Mouse (Mus musculus) layer of hippocampus, adult 11-12 months (tissue): ENCODE data around the gene Apobec3.
"Not testable (repeated sequence)": the region's sequence is repeated elsewhere in the genome, so short reads cannot be mapped to it uniquely, and the experiment has no call there.

ENCODE experiments used
- DNase-seq: peaks from one replicate; pipeline ENCODE4 v3.0.0; 2022; ENCODE audit warnings: low spot score

Apobec3 gene

DNA sequence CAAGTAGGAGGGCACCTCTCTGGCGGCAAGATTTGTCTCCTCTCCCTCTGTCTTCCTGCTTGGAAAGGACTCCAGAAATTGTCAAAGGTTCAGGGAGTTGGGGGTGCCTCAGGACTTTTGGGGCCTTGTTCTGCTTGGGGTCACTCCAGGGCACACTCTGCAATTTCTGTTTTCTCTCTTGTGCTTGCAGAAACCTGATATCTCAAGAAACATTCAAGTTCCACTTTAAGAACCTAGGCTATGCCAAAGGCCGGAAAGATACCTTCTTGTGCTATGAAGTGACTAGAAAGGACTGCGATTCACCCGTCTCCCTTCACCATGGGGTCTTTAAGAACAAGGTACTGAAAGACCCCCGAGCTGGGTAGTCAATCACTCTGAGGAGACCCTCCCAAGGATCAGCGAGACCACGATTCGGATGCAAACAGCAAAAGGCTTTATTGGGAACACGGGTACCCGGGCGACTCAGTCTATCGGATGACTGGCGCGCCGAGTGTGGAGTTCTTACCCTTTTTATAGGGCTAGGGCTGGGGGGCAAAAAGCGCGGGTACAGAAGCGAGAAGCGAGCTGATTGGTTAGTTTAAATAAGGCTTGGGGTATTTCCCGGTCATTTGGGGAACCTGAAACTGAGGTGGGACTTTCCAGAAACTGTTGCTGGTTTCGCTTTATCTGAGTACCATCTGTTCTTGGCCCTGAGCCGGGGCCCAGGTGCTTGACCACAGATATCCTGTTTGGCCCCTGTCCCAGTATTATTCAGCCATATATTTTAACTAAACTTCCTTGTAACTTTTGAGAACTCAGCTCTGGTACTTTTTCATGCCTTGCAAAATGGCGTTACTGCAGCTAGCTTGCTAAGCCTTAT lies 4.0 kb downstream of the Apobec3 start:
- not testable (repeated sequence) for DNase-seq

DNA sequence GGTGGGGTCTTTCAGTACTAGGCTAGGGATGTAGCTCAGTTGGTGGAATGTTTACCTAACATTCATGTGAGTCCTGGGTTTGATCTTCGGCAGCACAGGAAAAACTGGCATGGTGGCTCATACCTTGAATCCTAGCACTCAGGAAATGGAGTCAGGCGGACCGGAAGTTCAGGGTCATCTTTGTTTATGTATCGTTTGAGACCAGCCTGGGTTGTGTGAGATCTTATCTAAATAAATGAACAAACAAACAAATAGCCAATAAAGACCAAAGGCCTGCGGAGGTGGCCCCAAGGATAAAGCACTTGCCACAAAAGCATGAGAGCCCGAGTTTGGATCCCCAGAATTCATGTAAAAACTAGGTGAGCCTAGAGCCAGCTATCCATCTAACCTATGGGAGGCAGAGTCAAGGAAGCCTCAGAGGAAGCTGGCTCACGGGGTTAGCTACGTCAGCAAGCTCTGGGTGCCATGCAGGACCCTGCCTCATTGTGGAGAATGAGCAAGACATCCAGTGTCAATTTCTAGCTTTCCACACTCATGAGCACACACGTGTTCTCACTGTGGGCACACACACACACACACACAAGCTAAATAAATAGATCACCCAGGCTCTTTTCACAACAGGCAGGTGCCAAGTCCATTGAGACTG lies 4.7 kb downstream of the Apobec3 start:
- no peak for DNase-seq

DNA sequence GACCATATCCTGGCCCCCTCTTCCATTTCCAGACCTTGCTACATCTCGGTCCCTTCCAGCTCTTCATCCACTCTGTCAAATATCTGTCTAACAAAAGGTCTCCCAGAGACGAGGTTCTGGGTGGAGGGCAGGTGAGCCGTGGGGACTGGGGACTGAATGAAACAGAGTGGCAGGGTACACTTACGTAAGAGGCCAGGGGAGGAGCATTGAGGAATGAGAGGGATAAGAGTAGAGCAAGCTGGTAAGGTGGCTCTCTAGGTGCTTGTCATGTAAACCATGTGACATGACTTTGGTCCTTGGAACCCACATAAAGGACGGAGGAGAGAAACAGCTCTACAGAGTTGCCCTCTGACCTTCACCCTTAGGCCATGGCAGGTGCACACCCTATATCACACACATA lies 7.5 kb downstream of the Apobec3 start:
- DNase-seq = no peak

DNA sequence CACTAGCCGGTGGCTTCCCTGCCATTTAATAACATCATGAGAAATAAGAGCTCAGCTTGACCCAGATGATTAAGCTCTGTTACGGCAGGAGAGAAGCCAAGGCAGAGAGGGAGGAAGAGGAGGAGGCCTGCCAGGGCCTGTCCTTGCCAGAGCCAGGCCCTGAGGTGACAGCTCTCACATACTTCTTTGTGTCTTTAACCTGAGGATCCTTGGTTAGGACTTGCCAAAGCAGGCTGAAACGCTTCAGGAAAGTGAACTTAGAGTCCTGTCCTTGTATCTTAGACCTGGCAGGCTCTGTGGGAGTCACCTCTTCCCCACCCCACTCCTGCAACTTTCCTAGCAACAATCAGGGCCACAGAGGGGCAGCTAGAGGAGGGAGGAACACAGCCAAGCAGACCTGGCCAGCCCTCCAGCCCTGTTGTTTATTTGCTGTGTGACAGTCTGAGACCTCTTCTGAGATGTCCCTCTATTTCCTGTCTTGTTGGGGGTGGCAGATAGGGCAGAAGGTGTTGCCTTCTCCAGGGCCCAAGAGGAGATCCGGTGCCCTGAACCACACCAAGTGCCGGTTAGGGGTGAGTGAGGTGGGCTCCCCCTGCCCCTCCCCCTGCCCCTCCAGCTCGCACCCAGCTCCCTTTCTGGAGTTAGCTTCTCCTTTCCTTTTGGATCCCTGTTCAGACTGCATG lies 8.5 kb downstream of the Apobec3 start:
- DNase-seq = no peak

DNA sequence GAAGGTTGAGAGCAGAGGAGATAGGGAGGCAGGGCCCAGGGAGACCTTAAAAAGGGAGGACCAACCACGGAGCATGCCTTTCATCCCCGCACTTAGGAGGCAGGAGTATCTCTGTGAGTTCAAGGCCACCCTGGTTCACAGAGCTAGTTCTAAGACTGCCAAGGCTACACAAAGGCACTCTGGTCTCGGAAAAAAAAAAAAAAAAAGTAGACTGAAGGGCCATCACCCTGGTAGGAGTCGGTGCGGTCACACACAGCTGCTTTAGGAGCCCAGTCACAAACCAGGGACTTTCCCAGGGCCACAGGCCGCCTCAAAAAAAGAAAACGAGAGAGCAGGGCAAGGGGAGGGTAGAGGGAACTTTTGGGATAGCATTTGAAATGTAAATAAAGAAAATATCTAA lies 9.3 kb downstream of the Apobec3 start:
- DNase-seq = no peak

DNA sequence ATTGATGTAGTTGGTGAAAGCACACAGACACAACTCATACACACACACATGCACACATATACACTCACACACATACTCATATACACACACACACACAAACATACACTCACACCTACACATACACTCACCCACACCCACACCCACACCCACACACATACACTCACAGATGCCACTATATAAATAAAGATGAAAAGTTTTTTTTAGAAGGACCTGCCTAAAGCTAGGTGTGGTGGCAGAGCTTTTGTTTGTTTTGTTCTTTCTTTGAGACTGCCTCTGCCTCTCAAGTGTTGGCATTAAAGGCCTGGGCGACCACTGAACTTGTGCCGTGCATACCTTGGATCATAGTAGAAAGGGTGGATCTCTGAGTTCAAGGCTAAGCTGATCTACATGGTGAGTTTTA lies 9.9 kb downstream of the Apobec3 start:
- no peak for DNase-seq

DNA sequence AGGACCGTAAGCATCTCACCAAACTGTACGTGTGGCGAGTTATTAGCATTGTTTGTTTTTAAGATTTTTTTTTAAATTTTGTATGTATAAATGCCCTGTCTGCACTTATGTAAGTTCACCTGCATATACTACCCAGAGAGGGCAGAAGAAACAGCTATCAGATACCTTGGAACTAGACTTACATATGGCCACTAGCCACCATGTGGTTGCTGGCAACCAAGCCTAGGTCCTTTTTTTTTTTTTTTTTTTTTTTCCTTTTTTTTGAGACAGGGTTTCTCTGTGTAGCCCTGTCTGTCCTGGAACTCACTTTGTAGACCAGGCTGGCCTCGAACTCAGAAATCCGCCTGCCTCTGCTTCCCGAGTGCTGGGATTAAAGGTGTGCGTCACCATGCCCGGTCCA lies 11.6 kb downstream of the Apobec3 start:
- DNase-seq = not testable (repeated sequence)

DNA sequence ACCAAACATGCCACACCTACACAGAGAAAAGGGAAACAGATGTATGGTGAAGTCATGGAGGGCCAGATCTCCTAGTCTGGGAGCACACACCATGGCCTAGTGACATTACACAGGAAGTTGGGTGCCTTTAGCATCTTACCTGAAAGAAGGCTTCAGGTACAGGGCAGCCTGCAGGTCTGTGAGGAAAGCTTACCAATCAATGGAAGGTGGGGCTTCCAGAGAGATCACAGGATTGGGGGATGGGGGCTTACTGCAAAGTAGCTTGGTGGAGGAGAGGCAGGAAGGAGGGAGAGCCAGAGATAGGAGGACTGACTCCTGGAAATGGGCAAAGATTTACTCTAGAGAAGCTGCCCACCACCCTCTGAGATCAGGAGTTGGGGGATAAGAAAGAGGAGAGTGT lies 12.5 kb downstream of the Apobec3 start:
- DNase-seq = no peak

DNA sequence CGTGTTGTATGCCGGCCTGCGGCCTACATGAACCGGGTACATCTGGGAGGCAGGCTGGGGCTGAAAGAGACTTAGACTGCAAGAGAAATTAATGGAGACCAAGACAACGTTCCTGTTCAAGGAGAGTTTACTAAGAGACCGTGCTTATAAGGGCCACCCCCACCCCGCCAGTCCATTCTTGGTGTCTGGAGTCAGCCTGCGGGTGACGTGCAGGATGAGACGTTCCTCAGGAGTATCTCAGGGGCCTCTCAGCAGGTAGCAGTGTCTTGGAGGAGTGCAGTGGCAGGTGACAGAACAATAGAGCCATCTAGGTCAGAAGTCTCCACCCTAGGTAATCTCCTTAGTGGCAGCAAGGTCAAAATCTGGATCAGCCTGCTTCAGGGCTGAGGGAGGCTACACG lies 13.2 kb downstream of the Apobec3 start:
- DNase-seq = not testable (repeated sequence)

DNA sequence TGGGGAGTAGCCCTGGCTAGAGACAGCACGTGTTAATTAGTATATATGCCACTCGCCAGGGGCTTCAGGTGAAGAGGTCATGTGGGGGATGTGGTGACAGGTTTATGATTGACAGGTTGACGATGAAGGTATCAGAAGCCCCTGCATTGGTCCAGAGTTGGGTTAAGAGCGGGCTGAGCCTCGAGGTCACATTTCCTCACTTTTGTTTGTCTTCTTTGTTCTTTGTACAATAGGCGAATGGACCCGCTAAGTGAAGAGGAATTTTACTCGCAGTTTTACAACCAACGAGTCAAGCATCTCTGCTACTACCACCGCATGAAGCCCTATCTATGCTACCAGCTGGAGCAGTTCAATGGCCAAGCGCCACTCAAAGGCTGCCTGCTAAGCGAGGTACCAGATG lies 13.8 kb downstream of the Apobec3 start:
- DNase-seq = no peak

DNA sequence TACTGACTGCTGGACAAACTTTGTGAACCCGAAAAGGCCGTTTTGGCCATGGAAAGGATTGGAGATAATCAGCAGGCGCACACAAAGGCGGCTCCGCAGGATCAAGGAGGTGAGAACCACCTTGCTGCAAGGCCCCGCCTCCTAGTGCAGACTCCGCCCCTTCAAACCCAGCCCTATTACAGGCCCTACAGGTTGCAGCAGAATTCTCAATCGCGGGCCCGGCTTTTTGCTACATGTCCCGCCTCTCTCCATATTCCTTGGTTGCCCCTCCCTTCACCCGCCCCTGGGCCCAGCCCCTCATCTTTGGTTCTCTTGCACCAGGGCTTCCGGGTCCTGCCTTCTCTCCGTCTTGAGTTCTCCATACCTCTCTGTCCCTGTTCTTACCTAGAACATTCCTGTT lies 15.4 kb downstream of the Apobec3 start:
- no peak for DNase-seq

DNA sequence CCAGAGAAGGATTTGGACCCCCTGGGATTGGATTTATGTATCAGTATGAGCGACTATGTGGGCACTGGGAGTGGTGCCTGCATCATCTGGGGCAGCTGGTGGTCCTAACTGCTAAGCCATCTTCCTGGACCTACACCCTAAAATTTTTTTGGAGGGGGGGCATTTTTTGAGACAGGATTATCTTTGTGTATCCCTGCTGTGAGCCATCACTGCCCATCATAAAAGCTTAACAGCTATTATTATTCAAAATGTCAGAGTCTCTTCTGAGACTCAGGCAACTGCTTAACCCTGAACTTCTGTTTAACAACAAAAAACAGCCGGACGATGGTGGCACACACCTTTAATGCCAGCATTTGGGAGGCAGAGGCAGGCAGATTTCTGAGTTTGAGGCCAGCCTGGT lies 17.5 kb downstream of the Apobec3 start:
- not testable (repeated sequence) for DNase-seq

DNA sequence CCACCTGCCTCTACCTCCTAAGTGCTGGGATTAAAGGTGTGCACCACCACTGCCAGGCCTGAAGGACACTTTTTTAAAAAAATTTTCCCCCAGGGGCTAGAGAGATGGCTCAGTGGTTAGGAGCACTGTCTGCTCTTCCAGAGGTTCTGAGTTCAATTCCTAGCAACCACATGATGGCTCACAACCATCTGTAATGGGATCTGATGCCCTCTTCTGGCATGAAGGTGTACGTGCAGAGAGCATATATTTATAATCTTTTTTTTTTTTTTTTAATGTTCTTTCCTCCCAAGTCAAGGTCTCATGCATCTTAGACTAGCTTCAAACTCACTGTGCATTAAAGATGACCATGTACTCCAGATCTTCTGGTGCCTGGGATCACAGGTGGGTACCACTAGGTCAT lies 19.4 kb downstream of the Apobec3 start:
- not testable (repeated sequence) for DNase-seq

DNA sequence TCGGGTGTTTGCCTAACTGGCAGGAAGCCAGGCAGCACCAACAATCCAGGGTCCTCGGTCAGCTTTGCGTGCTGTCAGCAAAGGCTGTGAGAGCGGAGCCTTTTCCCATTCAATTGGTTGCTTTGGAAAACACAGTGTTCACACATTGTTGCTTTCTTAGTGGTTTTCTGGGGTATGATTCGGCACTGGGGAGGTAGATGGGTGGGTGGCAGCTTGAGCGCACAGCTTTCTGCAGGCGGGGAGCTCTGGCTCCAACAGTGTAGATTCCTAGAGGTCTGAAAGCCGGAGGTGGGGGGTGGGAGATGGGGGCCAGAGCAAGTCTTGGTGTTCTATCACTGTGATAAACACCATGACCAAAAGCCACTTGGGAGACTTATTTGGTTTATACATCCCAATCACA lies 19.9 kb downstream of the Apobec3 start:
- DNase-seq = no peak

DNA sequence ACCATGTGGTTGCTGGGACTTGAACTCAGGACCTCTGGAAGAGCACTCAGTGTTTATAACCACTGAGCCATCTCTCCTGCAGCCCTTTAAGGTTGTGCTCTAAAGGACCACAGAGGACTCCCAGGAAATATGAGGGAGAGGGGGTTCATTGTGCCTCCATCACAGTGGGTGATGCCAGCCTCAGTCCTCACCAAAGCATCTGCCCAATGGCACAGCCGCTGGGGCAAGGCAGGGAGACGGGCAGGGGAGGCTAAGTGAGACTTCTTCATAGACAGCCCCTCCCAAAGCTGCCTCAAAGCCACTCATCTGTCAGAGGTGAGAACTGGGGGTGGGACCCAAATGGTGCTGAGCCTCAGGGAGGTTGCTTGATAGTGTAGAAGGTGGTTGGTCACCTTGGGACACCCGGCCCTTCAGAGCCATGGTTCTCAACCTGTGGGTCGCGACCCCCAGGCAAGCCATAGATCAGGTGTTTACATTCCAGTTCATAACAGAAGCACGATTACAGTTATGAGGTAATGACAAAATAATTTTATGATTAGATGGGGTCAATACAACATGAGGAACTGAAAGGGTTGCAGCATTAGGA lies 22.4 kb downstream of the Apobec3 start:
- no peak for DNase-seq

DNA sequence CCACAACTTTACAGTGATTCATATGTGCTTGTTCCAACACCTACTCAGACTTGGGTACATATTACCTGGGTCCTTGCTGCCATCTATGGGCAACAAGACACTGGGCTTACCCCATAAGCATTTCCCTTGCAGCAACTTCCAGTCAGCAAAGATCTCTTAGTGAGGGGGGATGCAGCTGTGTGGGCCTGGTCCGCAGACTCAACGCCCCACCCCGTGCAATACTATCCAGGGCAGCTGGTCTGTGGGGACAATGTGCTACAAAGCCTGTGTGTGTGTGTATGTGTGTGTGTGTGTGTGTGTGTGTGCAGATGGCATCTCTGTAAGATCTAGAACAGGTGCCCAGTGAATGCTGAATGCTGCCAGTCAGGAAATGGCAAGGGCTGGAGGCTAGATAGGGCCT lies 22.9 kb downstream of the Apobec3 start:
- no peak for DNase-seq

DNA sequence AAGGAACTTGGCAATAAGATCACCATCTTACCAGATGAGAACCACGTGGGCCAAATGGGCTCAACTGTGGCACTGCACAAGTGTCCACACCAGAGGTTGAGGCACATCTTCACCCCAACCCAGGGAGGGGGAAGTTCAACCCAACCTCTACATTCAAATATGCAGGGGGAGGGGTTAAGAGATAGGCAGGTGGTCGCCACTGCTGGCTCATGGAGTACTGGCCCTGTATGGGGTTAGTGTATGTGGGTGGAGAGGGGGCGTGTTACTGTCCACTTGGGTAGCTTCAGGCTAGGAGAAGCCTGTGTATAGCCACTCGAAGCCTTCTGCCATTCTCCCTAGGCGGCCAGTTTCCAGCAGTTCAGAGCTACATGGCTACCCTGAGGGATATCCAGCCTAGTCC lies 24.7 kb downstream of the Apobec3 start:
- no peak for DNase-seq

DNA sequence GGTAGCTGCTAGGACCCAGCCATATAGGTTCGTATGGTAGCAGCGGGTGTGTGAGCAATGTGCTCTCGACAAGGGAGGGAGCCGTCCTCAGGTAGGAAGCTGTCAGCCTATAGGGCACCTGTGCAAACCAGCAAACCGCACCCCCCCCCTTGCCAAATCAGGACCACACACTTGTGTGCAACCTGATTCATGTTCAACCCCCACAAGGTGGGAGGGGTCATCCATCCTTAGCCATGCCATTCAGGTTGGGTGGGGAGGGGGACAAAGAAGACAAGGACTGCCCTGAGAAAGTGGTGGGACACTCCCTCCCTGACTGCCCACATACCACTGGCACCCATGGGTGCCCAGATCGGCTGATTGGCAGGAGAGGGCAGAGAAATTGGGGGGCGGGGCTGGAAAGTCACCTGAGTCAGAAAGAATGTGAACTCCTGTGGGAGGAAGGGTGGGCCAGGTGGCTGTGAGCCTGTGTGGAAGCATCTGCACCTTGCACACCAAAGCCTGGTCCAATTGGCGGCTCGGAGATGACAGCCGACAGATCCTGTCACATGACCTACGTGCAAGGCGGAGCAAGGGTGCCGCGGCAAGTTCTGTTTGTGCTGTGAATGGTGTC lies 25.8 kb downstream of the Apobec3 start:
- DNase-seq = no peak

DNA sequence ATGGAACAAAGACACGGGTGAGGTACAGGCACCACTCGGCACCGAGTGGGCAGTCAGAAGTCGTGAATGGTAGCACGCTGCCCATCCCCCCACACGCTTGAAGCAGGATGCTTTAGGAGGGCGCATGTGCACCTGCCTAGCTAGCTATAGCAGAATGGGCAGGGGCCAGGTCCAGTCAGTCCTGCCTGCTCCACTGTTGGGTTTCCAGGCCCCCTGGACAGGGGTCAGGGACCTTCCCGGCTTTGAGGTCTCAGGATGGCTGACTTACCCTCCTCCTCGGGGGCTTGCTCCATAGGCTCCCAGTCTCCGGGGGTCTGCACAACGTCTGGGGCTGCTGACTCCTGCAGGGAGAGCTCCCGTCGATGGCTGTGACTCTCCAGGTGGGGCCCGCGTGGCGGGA lies 27.0 kb downstream of the Apobec3 start:
- no peak for DNase-seq

DNA sequence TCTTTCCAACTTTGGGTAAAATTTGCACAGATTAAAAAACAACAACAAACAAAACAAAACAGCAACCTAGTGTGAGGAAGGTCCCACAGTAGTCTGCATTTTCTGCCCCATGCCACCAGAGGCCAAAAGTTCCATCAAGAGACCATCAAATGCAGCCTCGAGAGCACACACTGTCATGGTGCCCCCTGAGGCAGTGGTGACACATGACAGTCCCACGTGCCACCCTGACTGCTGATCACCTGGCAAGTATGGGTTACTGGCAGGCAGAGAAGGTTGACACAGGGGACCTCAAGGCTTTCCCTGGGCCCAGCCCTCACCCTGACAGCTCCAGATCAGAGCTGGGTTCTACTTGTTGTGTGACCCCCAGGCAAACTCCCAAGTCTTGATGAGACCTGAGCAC lies 28.3 kb downstream of the Apobec3 start:
- no peak for DNase-seq

DNA sequence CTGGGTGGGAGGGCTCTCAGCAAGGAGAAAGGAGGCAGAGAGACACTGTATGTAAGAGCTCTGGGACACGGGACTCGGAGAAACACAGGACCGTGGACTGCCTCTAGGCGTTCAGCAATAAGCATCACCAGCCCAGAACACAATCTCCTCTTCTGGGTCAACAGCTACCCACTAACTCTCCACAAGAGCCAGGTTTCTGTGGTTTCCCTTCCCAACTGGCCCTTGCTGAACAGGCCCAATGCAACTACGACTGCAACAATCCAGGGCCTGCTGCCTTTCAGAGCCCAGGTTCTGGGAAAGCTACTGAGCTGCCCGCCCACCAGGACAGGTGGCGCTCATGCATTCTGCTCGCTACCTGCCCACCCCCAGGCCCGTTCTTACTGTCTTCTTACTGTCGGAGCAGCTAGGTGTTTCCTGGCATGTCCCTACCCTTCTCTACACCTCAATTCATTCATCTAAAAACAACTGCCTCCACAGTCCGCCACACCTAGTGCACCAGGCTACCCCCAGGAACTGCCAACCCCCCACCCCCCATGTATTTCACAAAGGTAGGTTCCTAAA lies 35.5 kb downstream of the Apobec3 start:
- DNase-seq = no peak

DNA sequence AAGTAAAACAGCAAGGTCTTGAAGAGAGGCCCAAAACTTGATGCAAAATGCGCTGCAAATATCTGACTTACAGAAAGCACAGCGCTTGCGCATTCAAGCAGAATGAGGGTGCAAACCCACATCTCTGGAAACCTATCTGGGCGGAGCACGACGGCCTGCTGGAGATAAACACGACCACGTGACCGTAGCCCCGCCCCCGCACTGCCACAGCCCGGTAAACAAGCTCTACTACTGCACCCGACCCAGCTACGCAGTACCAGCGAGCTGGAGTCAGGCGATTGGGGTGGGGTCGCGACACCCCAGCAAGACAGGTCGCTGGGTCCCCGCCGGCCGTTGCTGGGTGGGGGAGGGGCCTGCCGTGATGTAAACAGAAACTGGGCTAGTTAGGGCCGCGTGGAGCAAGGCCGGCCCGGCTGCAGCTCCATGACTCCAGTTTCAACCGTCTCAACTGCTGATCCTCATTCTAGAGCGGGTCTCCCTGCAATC lies 36.2 kb downstream of the Apobec3 start:
- peak; percentile 97 for DNase-seq
